Mouse (Mus musculus) MN1 (cell line): Measurements from ENCODE around the gene Edem1.

ENCODE experiments used
- DNase-seq: peaks from one replicate; pipeline ENCODE4 v3.0.0-alpha.2; 2016; ENCODE audit warnings: low spot score

Gene Edem1

DNA sequence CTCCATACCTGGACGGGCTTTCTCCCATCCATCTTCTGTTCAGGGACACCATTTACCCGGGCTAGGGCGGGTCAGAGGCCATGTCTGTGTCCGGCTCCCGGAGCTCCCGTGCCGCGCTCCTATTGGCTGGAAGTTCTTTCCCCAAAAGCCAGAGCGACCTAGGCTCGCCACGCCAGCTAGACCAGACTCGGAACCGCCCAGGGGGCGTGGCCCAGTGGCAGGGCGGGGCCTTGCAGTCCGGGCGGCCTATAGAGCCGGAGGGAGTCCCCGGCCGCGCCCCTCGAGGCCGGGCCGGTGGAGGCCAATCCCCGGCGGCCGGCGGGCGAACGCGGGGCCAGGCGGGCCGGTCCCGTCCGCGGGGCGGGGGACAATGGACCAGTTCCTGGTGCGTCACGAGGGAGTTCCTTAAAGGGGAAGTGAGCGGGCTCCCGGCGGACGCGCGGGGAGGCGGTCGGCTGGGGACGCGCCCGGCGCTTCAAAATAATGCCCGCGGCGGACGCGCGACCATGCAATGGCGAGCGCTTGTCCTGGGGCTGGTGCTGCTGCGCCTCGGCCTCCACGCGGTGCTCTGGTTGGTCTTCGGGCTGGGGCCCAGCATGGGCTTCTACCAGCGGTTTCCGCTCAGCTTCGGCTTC lies at the start of gene Edem1:
Edem1 (plus strand) TSS at position 408 of the 635 bp plus-strand sequence.
- DNase-seq: peak; percentile 94

DNA sequence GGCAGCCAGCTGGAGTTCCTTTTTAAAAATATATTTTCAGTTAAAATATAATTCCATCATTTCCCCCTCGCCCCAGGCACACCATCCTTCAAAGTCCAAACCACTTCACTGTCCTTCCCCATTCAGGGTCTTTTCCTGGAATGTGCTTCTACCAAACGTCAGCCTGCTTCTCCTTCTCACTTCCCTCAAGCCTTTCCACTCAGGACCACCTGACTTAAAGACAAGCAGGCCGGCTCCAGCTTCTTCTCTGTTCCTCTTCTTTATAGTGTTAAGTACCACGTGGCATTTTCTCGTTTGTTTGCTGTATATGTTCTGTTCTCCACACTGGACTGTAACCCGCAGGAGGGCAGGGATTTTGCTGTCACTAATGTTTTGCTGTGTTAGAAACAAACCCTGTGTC lies 46.6 kb upstream of the Edem1 start:
- no peak for DNase-seq

DNA sequence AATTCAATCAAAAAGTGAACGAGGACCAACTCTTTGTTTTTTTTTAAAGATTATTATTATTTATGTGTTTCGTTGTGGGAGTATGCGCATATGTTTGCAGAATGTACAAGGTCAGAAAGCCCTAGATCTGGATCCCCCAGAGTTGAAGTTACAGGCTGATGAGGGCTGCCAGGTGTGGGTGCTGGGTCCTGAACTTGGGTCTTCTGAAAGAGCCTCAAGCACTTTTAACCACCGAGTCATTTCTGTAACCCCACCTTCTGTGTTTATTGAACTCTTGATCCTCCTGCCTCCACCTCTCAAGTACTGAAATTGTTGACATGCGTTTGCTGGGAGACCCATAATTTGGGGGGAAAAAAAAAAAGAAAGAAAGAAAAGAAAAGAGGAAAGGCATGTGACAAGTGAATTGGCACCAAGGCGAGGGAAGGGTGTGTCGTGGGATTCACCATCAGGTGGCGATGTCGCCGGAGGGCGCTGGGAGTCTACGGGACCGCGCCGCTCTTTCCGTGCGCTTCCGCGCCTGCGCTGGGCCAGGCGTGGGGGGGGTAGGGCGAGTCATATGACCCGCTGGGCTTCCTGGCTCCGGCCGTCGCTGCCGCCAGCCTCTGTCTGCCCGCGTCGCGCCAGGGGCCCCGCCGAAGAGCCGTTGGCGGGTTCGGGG lies 45.8 kb upstream of the Edem1 start, which contains the start of gene Arl8b:
Arl8b (plus strand) TSS at position 574 of the 658 bp plus-strand sequence.
- peak; percentile 96 for DNase-seq

GRCm38 (mm10) chr6:108783184-108783881 lies 45.1 kb upstream of the Edem1 start:
- peak; percentile 73 for DNase-seq

GRCm38 (mm10) chr6:108784056-108784455 lies 44.4 kb upstream of the Edem1 start:
- DNase-seq: peak; percentile 16

GRCm38 (mm10) chr6:108784796-108785195 lies 43.6 kb upstream of the Edem1 start:
- DNase-seq: peak; percentile 39

DNA sequence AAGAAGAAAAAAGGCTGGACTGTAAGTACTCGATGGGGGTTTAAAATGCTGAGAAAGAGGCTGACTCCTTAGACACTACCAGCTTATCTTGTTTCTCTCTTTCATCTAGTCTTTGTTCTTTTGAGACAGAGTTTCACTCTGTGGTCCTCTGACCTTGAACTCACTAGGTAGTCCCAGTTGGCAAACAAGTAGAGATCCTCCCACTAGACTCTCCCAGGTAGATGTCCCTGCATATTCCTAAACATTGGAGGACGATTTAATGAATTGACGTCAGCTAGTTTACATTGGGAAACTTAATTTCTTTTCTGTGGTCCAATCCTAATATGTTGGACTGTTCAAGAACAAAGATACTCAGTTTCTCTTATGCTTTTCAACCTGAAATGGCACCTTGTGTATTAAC lies 42.9 kb upstream of the Edem1 start:
- no peak for DNase-seq

DNA sequence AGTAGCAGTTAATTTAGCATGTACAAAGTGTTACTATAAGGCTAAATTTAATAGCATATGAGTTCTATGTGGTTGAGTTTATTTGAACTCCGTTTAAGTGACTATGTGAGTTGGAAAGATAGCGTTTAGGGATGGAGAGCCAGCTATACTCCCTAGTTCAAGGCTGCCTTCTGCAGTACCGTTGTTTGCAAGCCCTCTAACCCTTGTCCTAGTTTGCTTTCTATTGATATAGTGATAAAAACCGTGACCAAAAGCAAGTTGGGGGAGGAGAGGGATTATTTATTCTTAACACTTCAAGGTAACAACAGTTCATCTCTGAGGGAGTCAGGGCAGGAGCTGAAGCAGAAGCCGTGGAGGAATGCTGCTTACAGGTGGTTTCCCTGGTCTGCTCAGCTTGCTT lies 36.9 kb upstream of the Edem1 start:
- DNase-seq: no peak

DNA sequence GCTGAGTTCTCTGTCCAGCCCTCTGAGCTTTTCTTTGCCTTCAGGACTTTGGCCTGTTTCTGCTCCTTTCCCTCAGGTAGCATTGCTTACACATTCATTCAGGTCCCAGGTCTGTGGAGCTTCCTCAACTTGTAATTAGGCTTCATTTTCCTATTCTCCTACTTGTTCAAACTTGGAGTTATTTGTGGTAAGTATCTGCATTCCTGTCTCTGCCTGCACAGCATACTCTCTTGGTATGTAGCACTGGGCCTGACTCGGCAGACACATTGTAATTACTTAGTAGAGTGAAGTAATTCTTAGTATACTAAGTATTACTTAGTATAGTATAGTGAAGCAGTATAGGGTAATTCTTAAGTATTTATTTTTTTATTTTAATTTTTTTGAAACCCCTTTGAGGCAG lies 32.5 kb upstream of the Edem1 start:
- no peak for DNase-seq

- no peak for DNase-seq
These were observed 31.7 kb upstream of the Edem1 start for GRCm38 (mm10) chr6:108796706-108797105.

- no peak for DNase-seq
These were observed 23.2 kb upstream of the Edem1 start for GRCm38 (mm10) chr6:108805194-108805593.

DNA sequence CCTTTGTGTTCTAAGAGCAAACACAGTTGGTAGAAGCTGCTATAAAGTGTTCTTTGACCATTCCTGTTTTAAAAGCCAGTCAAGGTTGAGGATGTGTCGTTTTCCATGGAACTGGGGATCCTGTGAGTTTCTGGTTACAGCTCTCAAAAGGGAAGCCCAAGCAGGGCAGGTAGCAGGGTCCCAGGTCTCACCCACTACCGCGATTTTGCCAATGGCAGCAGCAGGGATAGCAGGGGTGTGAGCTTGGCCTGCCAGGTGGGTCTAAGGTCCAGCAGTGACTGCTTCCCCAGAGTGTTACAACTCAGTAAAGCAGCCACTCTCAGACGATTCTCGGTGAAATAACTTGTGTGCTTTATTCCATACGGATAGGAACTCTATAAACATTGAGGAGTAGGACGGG lies 22.6 kb upstream of the Edem1 start:
- DNase-seq: no peak

DNA sequence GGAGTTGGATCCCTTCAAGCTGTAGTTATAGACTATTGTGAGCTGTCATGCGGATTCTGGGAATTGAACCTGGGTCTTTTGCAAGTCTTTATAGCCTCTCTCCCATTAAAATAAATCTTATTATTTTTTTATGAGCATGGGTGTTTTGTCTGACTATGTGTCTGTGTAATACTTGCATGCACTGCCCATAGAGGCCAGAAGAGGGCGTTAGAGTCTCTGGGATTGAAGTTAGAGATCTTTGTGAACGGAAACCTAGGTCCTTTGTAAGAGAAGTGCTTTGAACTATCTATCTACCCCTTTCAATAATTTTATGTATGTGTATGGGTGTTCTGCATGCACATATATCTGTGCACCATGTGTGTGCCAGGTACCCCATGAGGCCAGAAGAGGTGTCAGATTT lies 21.0 kb upstream of the Edem1 start:
- no peak for DNase-seq

- no peak for DNase-seq
These were observed 19.7 kb upstream of the Edem1 start for GRCm38 (mm10) chr6:108808786-108809185.

- no peak for DNase-seq
These were observed 18.2 kb upstream of the Edem1 start for GRCm38 (mm10) chr6:108810237-108810636.

GRCm38 (mm10) chr6:108812134-108812533 lies 16.3 kb upstream of the Edem1 start:
- no peak for DNase-seq

DNA sequence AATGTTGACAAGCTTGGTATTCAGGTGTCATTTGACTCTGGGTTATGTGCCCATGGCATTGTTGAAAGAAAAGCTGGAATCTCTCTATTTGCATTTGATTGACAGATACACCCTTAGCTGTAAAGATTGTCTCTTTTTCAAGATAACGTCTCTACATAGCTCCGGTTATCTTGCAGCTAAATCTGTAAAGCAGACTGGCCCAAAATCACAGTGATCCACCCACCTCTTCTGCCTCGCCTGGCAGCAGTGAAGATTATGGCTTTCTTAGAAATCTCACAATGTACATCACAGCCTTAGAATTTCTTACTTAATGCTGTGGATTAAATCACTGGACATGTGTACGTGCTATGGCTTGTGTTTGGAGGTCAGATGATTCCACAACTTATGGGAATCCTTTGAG lies 10.9 kb upstream of the Edem1 start:
- no peak for DNase-seq

DNA sequence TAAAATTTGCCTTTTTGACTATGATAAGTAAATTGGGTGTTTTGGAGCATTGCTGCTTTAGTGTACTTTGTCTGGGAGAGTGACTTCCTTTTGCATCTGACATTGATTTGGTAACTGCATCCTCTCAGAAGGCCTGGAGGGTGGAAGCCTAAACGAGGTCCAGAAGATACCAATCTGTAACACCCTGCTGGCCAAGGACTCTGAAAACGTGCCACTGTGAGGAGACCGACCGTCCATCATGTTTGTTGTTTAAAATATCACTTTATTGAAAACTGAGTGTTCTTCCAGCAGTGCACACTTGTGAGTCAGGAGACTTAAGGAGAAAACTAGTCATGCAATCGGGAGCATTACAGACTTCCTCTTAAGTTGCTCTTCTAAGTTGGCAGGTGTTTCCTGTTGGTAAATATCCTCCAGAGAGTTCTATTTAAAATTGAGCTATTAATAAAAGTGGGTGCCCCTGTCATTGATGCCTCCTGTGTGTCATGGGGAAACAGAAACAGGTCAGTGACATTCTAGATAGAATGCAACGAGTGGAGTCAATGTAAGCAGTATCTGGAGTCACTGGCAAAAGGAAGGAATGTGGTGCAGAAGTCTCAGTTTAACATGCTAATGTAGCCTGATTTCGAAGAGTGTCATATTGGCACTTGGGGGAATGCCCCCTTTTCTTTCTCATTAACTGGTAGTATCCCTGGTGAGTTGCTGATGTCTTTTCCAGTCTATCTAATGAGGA lies 3.5 kb upstream of the Edem1 start:
- no peak for DNase-seq

DNA sequence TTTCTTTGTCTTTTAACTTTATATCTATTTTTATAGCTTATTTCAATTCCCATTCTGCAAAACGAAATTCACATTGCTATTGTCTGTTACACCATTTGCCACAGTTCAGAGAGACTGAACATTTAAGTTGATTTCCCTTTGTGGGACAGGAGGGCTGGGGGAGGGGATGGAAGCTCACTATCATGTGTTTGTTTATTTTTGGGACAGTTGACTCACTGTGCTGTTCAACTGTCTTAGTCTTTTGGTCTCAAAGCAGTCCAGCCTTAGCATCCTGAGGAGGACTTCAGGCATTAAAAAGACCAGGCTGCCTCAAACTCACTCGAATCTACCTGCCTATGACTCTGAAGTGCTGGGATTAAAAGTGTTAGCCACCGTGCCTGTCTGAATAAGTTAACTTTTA lies 2.4 kb upstream of the Edem1 start:
- no peak for DNase-seq

GRCm38 (mm10) chr6:108827336-108827920 lies 1.0 kb upstream of the Edem1 start:
- no peak for DNase-seq

DNA sequence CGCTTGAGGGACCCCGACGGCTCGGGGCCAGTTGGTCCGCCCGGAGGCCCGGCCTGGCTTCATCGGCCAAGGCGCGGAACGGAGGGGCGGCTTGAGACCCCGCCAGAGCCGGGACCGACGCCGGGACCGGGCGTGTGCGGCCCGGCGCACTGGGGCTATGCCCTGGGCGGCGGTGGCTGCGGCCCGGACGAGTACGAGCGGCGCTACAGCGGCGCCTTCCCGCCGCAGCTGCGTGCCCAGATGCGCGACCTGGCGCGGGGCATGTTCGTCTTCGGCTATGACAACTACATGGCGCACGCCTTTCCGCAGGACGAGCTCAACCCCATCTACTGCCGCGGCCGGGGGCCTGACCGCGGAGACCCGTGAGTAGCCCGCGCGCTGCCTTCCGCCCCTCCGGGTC lies 431 bp downstream of the Edem1 start:
- DNase-seq: peak; percentile 55
